Mouse (Mus musculus): ENCODE data around the gene Hoxd9. TPM values are rescaled to one million over a fixed set of nuclear protein-coding genes. Genes with fewer than 3 reads are reported as not detected.

The Hoxd9 gene
- total and polyA plus RNA-seq, 2 experiments from 2014 or later = 0.12 to 0.84 TPM

GRCm38 (mm10) chr2:74741979-74742277 lies 44.4 kb downstream of the Hoxd9 start:
- Histone ChIP-seq H3K4me2 (ENCODE audit: low read depth, low read length) (no peak overlapping the region), H3K4me3 (ENCODE audit: low read depth, low read length) (no peak overlapping the region), H3K36me3 (replicated peaks; ENCODE audit: control insufficient read depth, insufficient read depth, low read length) (no peaks in the 10 kb centered on the region), H3K27me3 (ENCODE audit: control insufficient read depth, insufficient read depth, low read length) (peaks cover 99% of the 10 kb centered on the region), H3K4me1 (ENCODE audit: control insufficient read depth, insufficient read depth) (no peaks in the 10 kb centered on the region), H3K9me3 (replicated peaks; ENCODE audit: control insufficient read depth, low read length) (no peaks in the 10 kb centered on the region), H3K9ac (replicated peaks; ENCODE audit: low read depth, low read length) (no peak overlapping the region), H3K27ac (ENCODE audit: low read depth) (no peak overlapping the region)
- ATAC-seq (ENCODE audit: insufficient read depth, low read depth) = no peak
- TF ChIP-seq EP300 (IDR thresholded peaks at IDR 0.05; ENCODE audit: low read depth) (no peak), CTCF (IDR thresholded peaks at IDR 0.05; ENCODE audit: low read depth) (no peak)
- no peak for DNase-seq (ENCODE audit: low spot score)

- H3K4me2 ChIP-seq (ENCODE audit: low read depth, low read length) = no peak overlapping the region
- H3K9ac ChIP-seq (replicated peaks; ENCODE audit: low read depth, low read length) = no peak overlapping the region
- no peaks in the 10 kb centered on the region for H3K9me3 ChIP-seq (replicated peaks; ENCODE audit: control insufficient read depth, low read length)
- H3K27ac ChIP-seq (ENCODE audit: low read depth) = no peak overlapping the region
- ATAC-seq (ENCODE audit: insufficient read depth, low read depth) (no peak), DNase-seq (ENCODE audit: low spot score) (no peak)
- WGBS = 7% methylated on average over 6 of the region's 6 CpGs
- no peaks in the 10 kb centered on the region for H3K36me3 ChIP-seq (replicated peaks; ENCODE audit: control insufficient read depth, insufficient read depth, low read length)
- H3K27me3 ChIP-seq (ENCODE audit: control insufficient read depth, insufficient read depth, low read length) = peaks cover 99% of the 10 kb centered on the region
- no peaks in the 10 kb centered on the region for H3K4me1 ChIP-seq (ENCODE audit: control insufficient read depth, insufficient read depth)
- no peak overlapping the region for H3K4me3 ChIP-seq (ENCODE audit: low read depth, low read length)
- no peak for TF ChIP-seq CTCF (IDR thresholded peaks at IDR 0.05; ENCODE audit: low read depth)
- no peak for TF ChIP-seq EP300 (IDR thresholded peaks at IDR 0.05; ENCODE audit: low read depth)
These were observed 48.2 kb downstream of the Hoxd9 start for GRCm38 (mm10) chr2:74745540-74746297.

- WGBS = 3% methylated on average over 58 of the region's 58 CpGs
These were observed 48.9 kb downstream of the Hoxd9 start for GRCm38 (mm10) chr2:74746298-74746921.

GRCm38 (mm10) chr2:74747006-74747405 lies 49.5 kb downstream of the Hoxd9 start:
- Histone ChIP-seq H3K4me1 (ENCODE audit: control insufficient read depth, insufficient read depth) (no peaks in the 10 kb centered on the region), H3K9ac (replicated peaks; ENCODE audit: low read depth, low read length) (no peak overlapping the region), H3K4me3 (ENCODE audit: low read depth, low read length) (0 out of 2 replicates have a peak overlapping the region, but pooled peaks have one; percentile 18), H3K36me3 (replicated peaks; ENCODE audit: control insufficient read depth, insufficient read depth, low read length) (no peaks in the 10 kb centered on the region), H3K9me3 (replicated peaks; ENCODE audit: control insufficient read depth, low read length) (no peaks in the 10 kb centered on the region), H3K27me3 (ENCODE audit: control insufficient read depth, insufficient read depth, low read length) (peaks cover 99% of the 10 kb centered on the region), H3K27ac (ENCODE audit: low read depth) (no peak overlapping the region), H3K4me2 (ENCODE audit: low read depth, low read length) (no peak overlapping the region)
- ATAC-seq (ENCODE audit: insufficient read depth, low read depth) (no peak), DNase-seq (ENCODE audit: low spot score) (no peak)
- 4% methylated on average over 24 of the region's 24 CpGs for WGBS
- no peak for TF ChIP-seq EP300 (IDR thresholded peaks at IDR 0.05; ENCODE audit: low read depth)
- TF ChIP-seq CTCF (IDR thresholded peaks at IDR 0.05; ENCODE audit: low read depth) = no peak

More at GRCm38 (mm10) chr2:74746298-74746921, 48.9 kb downstream of the Hoxd9 start:
- Histone ChIP-seq H3K4me2 (ENCODE audit: low read depth, low read length) (no peak overlapping the region), H3K27ac (ENCODE audit: low read depth) (no peak overlapping the region), H3K9me3 (replicated peaks; ENCODE audit: control insufficient read depth, low read length) (no peaks in the 10 kb centered on the region), H3K27me3 (ENCODE audit: control insufficient read depth, insufficient read depth, low read length) (peaks cover 99% of the 10 kb centered on the region), H3K4me1 (ENCODE audit: control insufficient read depth, insufficient read depth) (no peaks in the 10 kb centered on the region), H3K9ac (replicated peaks; ENCODE audit: low read depth, low read length) (no peak overlapping the region), H3K36me3 (replicated peaks; ENCODE audit: control insufficient read depth, insufficient read depth, low read length) (no peaks in the 10 kb centered on the region), H3K4me3 (ENCODE audit: low read depth, low read length) (peak overlapping the region; percentile 18; the same call in 1 of the 2 replicates)
- DNase-seq (ENCODE audit: low spot score) = no peak
- ATAC-seq (ENCODE audit: insufficient read depth, low read depth) = no peak
- TF ChIP-seq EP300 (IDR thresholded peaks at IDR 0.05; ENCODE audit: low read depth) = no peak
- no peak for TF ChIP-seq CTCF (IDR thresholded peaks at IDR 0.05; ENCODE audit: low read depth)

GRCm38 (mm10) chr2:74747661-74748141 lies 50.2 kb downstream of the Hoxd9 start:
- DNase-seq (ENCODE audit: low spot score) (no peak), ATAC-seq (ENCODE audit: insufficient read depth, low read depth) (no peak)
- TF ChIP-seq EP300 (IDR thresholded peaks at IDR 0.05; ENCODE audit: low read depth) (no peak), CTCF (IDR thresholded peaks at IDR 0.05; ENCODE audit: low read depth) (no peak)
- no peak overlapping the region for H3K9ac ChIP-seq (replicated peaks; ENCODE audit: low read depth, low read length)
- WGBS = 17% methylated on average over 11 of the region's 11 CpGs
- 0 out of 2 replicates have a peak, but pooled peaks cover 4% of the 10 kb centered on the region for H3K4me1 ChIP-seq (ENCODE audit: control insufficient read depth, insufficient read depth)
- no peak overlapping the region for H3K4me3 ChIP-seq (ENCODE audit: low read depth, low read length)
- H3K27ac ChIP-seq (ENCODE audit: low read depth) = no peak overlapping the region
- peaks cover 99% of the 10 kb centered on the region for H3K27me3 ChIP-seq (ENCODE audit: control insufficient read depth, insufficient read depth, low read length)
- no peak overlapping the region for H3K4me2 ChIP-seq (ENCODE audit: low read depth, low read length)
- H3K36me3 ChIP-seq (replicated peaks; ENCODE audit: control insufficient read depth, insufficient read depth, low read length) = no peaks in the 10 kb centered on the region
- no peaks in the 10 kb centered on the region for H3K9me3 ChIP-seq (replicated peaks; ENCODE audit: control insufficient read depth, low read length)

All from heart, postnatal 0 days (tissue).